Mouse (Mus musculus) forebrain, embryonic 11.5 days (tissue): ENCODE measurements at regions not wholly inside any gene's neighbourhood (a gene's known extent, or its start where the extent isn't known, plus 50 kb on each side); places are given as distances from the start of the nearest gene placed in this dataset.

Experiments
- ATAC-seq: fragments of 200-750 bp; cut with Nextera tagmentation; replicated peaks from 2 replicates; pipeline ENCODE4 v1.8.0; 2017; ENCODE audit warnings: moderate TSS enrichment; ENCODE audit not compliant: low FRiP score
- DNase-seq: peaks from one replicate; pipeline ENCODE4 v3.0.0-alpha.2; 2017; ENCODE audit warnings: low spot score
- H3K27ac ChIP-seq: fragments of 300-500 bp; sonication (generic); 2 replicates; pipeline ENCODE4 v1.5.1; 2014; ENCODE audit warnings: low read depth, low read length
- H3K27me3 ChIP-seq: fragments of 300-500 bp; sonication (generic); 2 replicates; pipeline ENCODE4 v1.6.1; 2014; ENCODE audit warnings: mild to moderate bottlenecking, low read length, mixed read lengths; ENCODE audit not compliant: control insufficient read depth, insufficient read depth
- H3K36me3 ChIP-seq: fragments of 300-500 bp; sonication (generic); 2 replicates; pipeline ENCODE4 v1.6.1; 2014; ENCODE audit warnings: mild to moderate bottlenecking, low read length, moderate library complexity, mixed read lengths; ENCODE audit not compliant: control insufficient read depth, insufficient read depth
- H3K4me1 ChIP-seq: fragments of 300-500 bp; sonication (generic); replicated peaks from 2 replicates; pipeline ENCODE4 v1.6.1; 2014; ENCODE audit warnings: low read length, mixed read lengths; ENCODE audit not compliant: control insufficient read depth, insufficient read depth
- H3K4me2 ChIP-seq: fragments of 300-500 bp; sonication (generic); 2 replicates; pipeline ENCODE4 v1.6.1; 2014; ENCODE audit warnings: low read depth, mild to moderate bottlenecking, low read length, moderate library complexity, mixed read lengths; ENCODE audit not compliant: severe bottlenecking
- H3K4me3 ChIP-seq: fragments of 300-500 bp; sonication (generic); 2 replicates; pipeline ENCODE4 v1.5.1; 2014; ENCODE audit warnings: low read depth, low read length
- H3K9ac ChIP-seq: fragments of 300-500 bp; sonication (generic); 2 replicates; pipeline ENCODE4 v1.6.1; 2014; ENCODE audit warnings: low read length
- H3K9me3 ChIP-seq: fragments of 300-500 bp; sonication (generic); 2 replicates; pipeline ENCODE4 v1.6.1; 2016; ENCODE audit warnings: low read length, mixed read lengths; ENCODE audit not compliant: control insufficient read depth
- WGBS: fragments of 180-500 bp; shearing (Covaris S2); extraction: QIAGEN DNeasy Blood & Tissue Kit; methylation state at CpG from one replicate; pipeline ENCODE4 v1.1.7; 2014; 5-methylcytosine and 5-hydroxymethylcytosine counted together

DNA sequence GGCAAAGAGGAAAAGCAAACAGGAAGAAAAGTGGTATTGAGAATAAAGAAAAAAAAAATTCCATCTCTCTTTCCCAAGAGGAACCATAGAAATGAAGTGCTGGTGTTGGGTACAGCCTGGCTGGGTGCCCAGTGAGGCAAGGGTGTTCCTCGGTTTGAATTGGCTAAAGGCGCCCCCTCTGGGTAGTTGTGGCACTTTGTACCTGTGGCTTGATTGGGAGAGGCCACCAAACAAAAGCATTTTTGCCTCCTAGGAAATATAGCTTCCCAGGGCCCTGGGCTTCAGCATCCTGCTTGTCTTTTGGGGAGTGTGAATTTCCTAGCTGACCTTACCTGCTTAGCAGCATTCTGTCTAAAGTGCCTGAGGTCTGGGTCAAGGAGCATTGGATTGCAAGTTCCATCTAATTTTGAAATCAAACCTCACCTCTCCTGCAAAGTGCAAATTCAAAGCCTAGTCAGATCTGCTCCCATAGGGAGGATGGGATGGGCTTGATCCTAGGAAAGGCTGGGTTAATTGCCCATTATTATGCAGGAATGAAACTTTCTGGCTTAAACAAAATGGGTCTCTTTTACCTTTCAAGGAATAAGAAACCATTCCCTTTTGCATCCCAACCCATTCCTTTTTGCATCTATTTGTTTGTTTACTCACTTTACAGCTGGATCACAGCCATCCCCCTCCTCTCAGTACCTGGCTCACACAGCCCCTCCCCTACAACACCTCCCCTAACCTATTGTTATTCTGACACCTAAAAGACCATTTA lies 169.0 kb upstream of the Lrtm1 start:
- Histone ChIP-seq H3K9ac (no peak overlapping the region), H3K4me3 (no peak overlapping the region), H3K9me3 (no peaks in the 10 kb centered on the region), H3K36me3 (no peaks in the 10 kb centered on the region), H3K27me3 (no peaks in the 10 kb centered on the region), H3K4me1 (no peaks in the 10 kb centered on the region), H3K27ac (no peak overlapping the region), H3K4me2 (no peak overlapping the region)
- DNase-seq (no peak), ATAC-seq (no peak)
- 27% methylated on average over 2 of the region's 2 CpGs for WGBS
